Mouse (Mus musculus): ENCODE results near the gene Ndufs8. TPM values are rescaled to one million over a fixed set of nuclear protein-coding genes. Genes with fewer than 3 reads are reported as not detected.

The Ndufs8 gene
- polyA plus RNA-seq, 1 experiment from 2014 or later: 507 TPM

DNA sequence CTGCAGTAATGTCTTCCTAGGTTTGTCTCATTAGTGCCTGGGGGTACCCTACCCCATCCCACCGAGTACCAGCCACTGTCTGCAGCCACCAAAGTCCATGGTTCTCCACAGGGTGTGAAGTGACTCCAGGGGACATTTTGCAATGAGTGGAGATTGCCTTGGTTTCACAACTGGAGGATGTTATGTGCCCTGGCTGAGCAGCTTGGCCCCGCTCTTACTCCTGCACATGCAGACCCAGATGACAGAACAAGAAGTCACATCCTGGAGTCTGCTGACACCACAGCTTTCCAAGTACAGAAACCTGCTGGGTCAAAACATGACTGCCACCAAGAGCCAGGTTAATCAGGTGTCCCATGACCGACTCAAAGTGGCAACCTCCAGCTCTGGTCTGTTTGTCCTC, 42.5 kb upstream of the Ndufs8 start:
- H3K4me2 ChIP-seq (ENCODE audit: low read length): no peak overlapping the region
- no peak overlapping the region for H3K27ac ChIP-seq (replicated peaks in 1 of 2; ENCODE audit: control insufficient read depth in 1 of 2, insufficient read depth in 1 of 2, low read depth in 2 of 2, low read length in 2 of 2)
- H3K27me3 ChIP-seq (ENCODE audit: control insufficient read depth, insufficient read depth, low read length): 0 out of 2 replicates have a peak, but pooled peaks cover 3% of the 10 kb centered on the region
- H3K36me3 ChIP-seq (ENCODE audit: control insufficient read depth, insufficient read depth, low read length): no peaks in the 10 kb centered on the region
- no peak for ATAC-seq (ENCODE audit: insufficient number of reproducible peaks, insufficient read depth, low FRiP score, low read depth)
- H3K9me3 ChIP-seq (ENCODE audit: control insufficient read depth, low read length): no peaks in the 10 kb centered on the region
- WGBS: 83% methylated on average over 3 of the region's 3 CpGs
- H3K9ac ChIP-seq (ENCODE audit: low read length): no peak overlapping the region
- H3K4me1 ChIP-seq (ENCODE audit: control insufficient read depth in 2 of 2, insufficient read depth in 2 of 2, low read length in 2 of 2): 0 out of 4 replicates have a peak, but pooled peaks cover 0 to 4% of the 10 kb centered on the region in 2 experiments
- no peak overlapping the region for H3K4me3 ChIP-seq (ENCODE audit: control insufficient read depth in 1 of 2, insufficient read depth in 1 of 2, low read depth in 1 of 2, low read length in 2 of 2)

- 0 out of 4 replicates have a peak, but pooled peaks cover 0 to 4% of the 10 kb centered on the region in 2 experiments for H3K4me1 ChIP-seq (ENCODE audit: control insufficient read depth in 2 of 2, insufficient read depth in 2 of 2, low read length in 2 of 2)
- H3K9ac ChIP-seq (ENCODE audit: low read length): no peak overlapping the region
- no peaks in the 10 kb centered on the region for H3K9me3 ChIP-seq (ENCODE audit: control insufficient read depth, low read length)
- WGBS: 26% methylated on average over 1 of the region's 1 CpGs
- H3K4me3 ChIP-seq (ENCODE audit: control insufficient read depth in 1 of 2, insufficient read depth in 1 of 2, low read depth in 1 of 2, low read length in 2 of 2): no peak overlapping the region
- no peak overlapping the region for H3K4me2 ChIP-seq (ENCODE audit: low read length)
- 0 out of 2 replicates have a peak, but pooled peaks cover 3% of the 10 kb centered on the region for H3K27me3 ChIP-seq (ENCODE audit: control insufficient read depth, insufficient read depth, low read length)
- no peaks in the 10 kb centered on the region for H3K36me3 ChIP-seq (ENCODE audit: control insufficient read depth, insufficient read depth, low read length)
- ATAC-seq (ENCODE audit: insufficient number of reproducible peaks, insufficient read depth, low FRiP score, low read depth): no peak
- H3K27ac ChIP-seq (replicated peaks in 1 of 2; ENCODE audit: control insufficient read depth in 1 of 2, insufficient read depth in 1 of 2, low read depth in 2 of 2, low read length in 2 of 2): no peak overlapping the region
These were observed 39.5 kb upstream of the Ndufs8 start for GRCm38 (mm10) chr19:3952099-3952498.

DNA sequence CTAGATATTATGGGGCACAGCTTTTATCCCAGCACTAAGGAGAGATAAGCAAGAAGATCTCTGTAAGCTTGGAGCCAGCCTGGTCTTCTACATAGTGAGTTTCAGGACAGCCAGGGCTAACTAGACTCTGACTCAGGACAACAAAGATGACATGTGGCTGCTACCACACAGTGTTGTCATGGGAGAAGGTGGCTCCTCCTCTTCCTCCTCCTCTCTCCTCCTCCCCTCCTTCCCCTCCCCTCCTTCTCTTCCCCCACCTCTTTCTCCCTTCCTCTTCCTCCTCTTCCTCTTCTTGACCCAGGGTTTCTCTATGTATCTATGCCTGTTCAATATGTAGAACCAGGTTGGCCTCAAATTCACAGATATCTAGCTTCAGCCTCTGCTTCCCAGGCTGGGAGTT, 38.9 kb upstream of the Ndufs8 start:
- no peak for ATAC-seq (ENCODE audit: insufficient number of reproducible peaks, insufficient read depth, low FRiP score, low read depth)
- Histone ChIP-seq H3K9ac (ENCODE audit: low read length) (no peak overlapping the region), H3K4me2 (ENCODE audit: low read length) (no peak overlapping the region), H3K27ac (replicated peaks in 1 of 2; ENCODE audit: control insufficient read depth in 1 of 2, insufficient read depth in 1 of 2, low read depth in 2 of 2, low read length in 2 of 2) (no peak overlapping the region), H3K4me1 (ENCODE audit: control insufficient read depth in 2 of 2, insufficient read depth in 2 of 2, low read length in 2 of 2) (peaks cover 0 to 6% of the 10 kb centered on the region in 2 experiments; a peak in 2 of 4 replicates), H3K27me3 (ENCODE audit: control insufficient read depth, insufficient read depth, low read length) (0 out of 2 replicates have a peak, but pooled peaks cover under 1% of the 10 kb centered on the region), H3K9me3 (ENCODE audit: control insufficient read depth, low read length) (no peaks in the 10 kb centered on the region), H3K4me3 (ENCODE audit: control insufficient read depth in 1 of 2, insufficient read depth in 1 of 2, low read depth in 1 of 2, low read length in 2 of 2) (no peak overlapping the region), H3K36me3 (ENCODE audit: control insufficient read depth, insufficient read depth, low read length) (no peaks in the 10 kb centered on the region)

DNA sequence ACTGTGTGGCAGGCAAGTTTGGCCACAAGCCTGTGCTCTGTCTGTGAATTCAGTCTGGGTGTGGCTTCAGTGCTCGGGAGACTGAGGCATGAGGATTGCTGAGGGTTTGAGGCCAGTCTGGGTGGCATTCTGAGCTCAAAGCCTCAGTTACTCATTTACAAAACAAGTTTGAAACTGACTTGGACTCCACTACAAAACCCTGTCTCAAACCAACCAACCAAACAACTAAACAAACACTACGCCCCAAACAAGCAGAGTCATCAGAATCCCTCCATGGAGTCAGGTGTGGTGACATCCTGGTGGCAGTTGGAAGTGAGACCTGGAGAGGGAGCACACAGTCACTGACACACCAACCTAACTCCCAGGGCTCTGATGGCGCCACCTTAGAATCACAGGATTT, 37.8 kb upstream of the Ndufs8 start:
- Histone ChIP-seq H3K4me2 (ENCODE audit: low read length) (no peak overlapping the region), H3K4me3 (ENCODE audit: control insufficient read depth in 1 of 2, insufficient read depth in 1 of 2, low read depth in 1 of 2, low read length in 2 of 2) (no peak overlapping the region)
- no peak for ATAC-seq (ENCODE audit: insufficient number of reproducible peaks, insufficient read depth, low FRiP score, low read depth)

DNA sequence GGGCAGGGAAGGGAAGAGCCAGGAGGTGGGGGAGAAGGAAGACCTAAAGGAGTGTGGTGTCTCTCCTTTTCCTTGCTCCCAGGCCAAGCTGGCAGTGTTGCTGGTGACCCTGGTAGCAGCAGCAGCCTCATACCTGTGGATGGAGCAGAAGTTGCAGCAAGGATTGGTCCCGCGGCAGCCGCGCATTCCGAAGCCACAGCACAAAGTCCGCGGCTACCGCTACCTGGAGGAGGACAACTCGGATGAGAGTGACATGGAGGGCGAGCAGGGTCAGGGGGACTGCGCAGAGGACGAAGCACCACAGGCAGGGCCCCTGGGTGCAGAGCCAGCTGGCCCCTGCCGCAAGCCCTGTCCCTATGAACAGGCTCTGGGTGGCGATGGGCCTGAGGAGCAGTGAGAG, 36.0 kb upstream of the Ndufs8 start:
- Histone ChIP-seq H3K27ac (replicated peaks in 1 of 2; ENCODE audit: control insufficient read depth in 1 of 2, insufficient read depth in 1 of 2, low read depth in 2 of 2, low read length in 2 of 2) (no peak overlapping the region), H3K27me3 (ENCODE audit: control insufficient read depth, insufficient read depth, low read length) (no peaks in the 10 kb centered on the region), H3K36me3 (ENCODE audit: control insufficient read depth, insufficient read depth, low read length) (no peaks in the 10 kb centered on the region), H3K4me1 (ENCODE audit: control insufficient read depth in 2 of 2, insufficient read depth in 2 of 2, low read length in 2 of 2) (peaks cover 6 to 11% of the 10 kb centered on the region in 2 experiments), H3K9me3 (ENCODE audit: control insufficient read depth, low read length) (no peaks in the 10 kb centered on the region), H3K4me3 (ENCODE audit: control insufficient read depth in 1 of 2, insufficient read depth in 1 of 2, low read depth in 1 of 2, low read length in 2 of 2) (no peak overlapping the region), H3K9ac (ENCODE audit: low read length) (no peak overlapping the region), H3K4me2 (ENCODE audit: low read length) (no peak overlapping the region)
- 70% methylated on average over 14 of the region's 14 CpGs for WGBS
- ATAC-seq (ENCODE audit: insufficient number of reproducible peaks, insufficient read depth, low FRiP score, low read depth): no peak

More for the DNA sequence above, 37.8 kb upstream of the Ndufs8 start:
- Histone ChIP-seq H3K27me3 (ENCODE audit: control insufficient read depth, insufficient read depth, low read length) (no peaks in the 10 kb centered on the region), H3K27ac (replicated peaks in 1 of 2; ENCODE audit: control insufficient read depth in 1 of 2, insufficient read depth in 1 of 2, low read depth in 2 of 2, low read length in 2 of 2) (no peak overlapping the region), H3K9ac (ENCODE audit: low read length) (no peak overlapping the region), H3K4me1 (ENCODE audit: control insufficient read depth in 2 of 2, insufficient read depth in 2 of 2, low read length in 2 of 2) (peaks cover 6 to 11% of the 10 kb centered on the region in 2 experiments), H3K9me3 (ENCODE audit: control insufficient read depth, low read length) (no peaks in the 10 kb centered on the region), H3K36me3 (ENCODE audit: control insufficient read depth, insufficient read depth, low read length) (no peaks in the 10 kb centered on the region)
- WGBS: 78% methylated on average over 3 of the region's 3 CpGs

- no peak for ATAC-seq (ENCODE audit: insufficient number of reproducible peaks, insufficient read depth, low FRiP score, low read depth)
- 72% methylated on average over 3 of the region's 3 CpGs for WGBS
- Histone ChIP-seq H3K4me3 (ENCODE audit: control insufficient read depth in 1 of 2, insufficient read depth in 1 of 2, low read depth in 1 of 2, low read length in 2 of 2) (no peak overlapping the region), H3K9me3 (ENCODE audit: control insufficient read depth, low read length) (no peaks in the 10 kb centered on the region), H3K9ac (ENCODE audit: low read length) (no peak overlapping the region), H3K36me3 (ENCODE audit: control insufficient read depth, insufficient read depth, low read length) (no peaks in the 10 kb centered on the region), H3K4me2 (ENCODE audit: low read length) (no peak overlapping the region), H3K4me1 (ENCODE audit: control insufficient read depth in 2 of 2, insufficient read depth in 2 of 2, low read length in 2 of 2) (peaks cover 8 to 11% of the 10 kb centered on the region in 2 experiments), H3K27me3 (ENCODE audit: control insufficient read depth, insufficient read depth, low read length) (no peaks in the 10 kb centered on the region), H3K27ac (replicated peaks in 1 of 2; ENCODE audit: control insufficient read depth in 1 of 2, insufficient read depth in 1 of 2, low read depth in 2 of 2, low read length in 2 of 2) (no peak overlapping the region)
These were observed 35.2 kb upstream of the Ndufs8 start for GRCm38 (mm10) chr19:3947813-3948212.

DNA sequence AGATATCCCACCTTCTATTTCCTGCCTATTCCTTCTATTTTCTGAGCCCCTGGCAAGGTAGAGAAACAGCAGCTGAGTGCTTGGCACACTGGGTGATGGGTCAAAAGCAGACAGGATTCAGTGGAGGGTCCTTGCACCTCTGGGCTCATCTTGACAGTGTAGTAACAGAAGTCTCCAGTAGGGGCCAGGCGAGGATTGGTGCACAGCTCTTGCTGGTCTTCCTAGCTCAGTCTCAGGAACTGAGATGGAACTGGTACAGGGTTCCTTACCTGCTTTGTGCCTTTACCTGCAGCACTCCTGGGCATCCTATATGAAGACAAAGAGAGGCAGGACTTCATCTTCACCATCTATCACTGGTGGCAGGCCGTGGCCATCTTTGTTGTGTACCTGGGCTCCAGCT, 34.1 kb upstream of the Ndufs8 start:
- ATAC-seq (ENCODE audit: insufficient number of reproducible peaks, insufficient read depth, low FRiP score, low read depth): no peak

More for the DNA sequence above, 34.1 kb upstream of the Ndufs8 start:
- Histone ChIP-seq H3K4me2 (ENCODE audit: low read length) (no peak overlapping the region), H3K9me3 (ENCODE audit: control insufficient read depth, low read length) (no peaks in the 10 kb centered on the region), H3K27me3 (ENCODE audit: control insufficient read depth, insufficient read depth, low read length) (peaks cover 6% of the 10 kb centered on the region; the same call in 1 of the 2 replicates), H3K4me1 (ENCODE audit: control insufficient read depth in 2 of 2, insufficient read depth in 2 of 2, low read length in 2 of 2) (peaks cover 8 to 11% of the 10 kb centered on the region in 2 experiments), H3K36me3 (ENCODE audit: control insufficient read depth, insufficient read depth, low read length) (no peaks in the 10 kb centered on the region), H3K9ac (ENCODE audit: low read length) (no peak overlapping the region), H3K4me3 (ENCODE audit: control insufficient read depth in 1 of 2, insufficient read depth in 1 of 2, low read depth in 1 of 2, low read length in 2 of 2) (no peak overlapping the region), H3K27ac (replicated peaks in 1 of 2; ENCODE audit: control insufficient read depth in 1 of 2, insufficient read depth in 1 of 2, low read depth in 2 of 2, low read length in 2 of 2) (no peak overlapping the region)
- WGBS: 8% methylated on average over 2 of the region's 2 CpGs

All from heart, embryonic 14.5 days (tissue).